Mouse (Mus musculus): Measurements from ENCODE around the gene Pitx2. TPM values are rescaled to one million over a fixed set of nuclear protein-coding genes. Genes with fewer than 3 reads are reported as not detected.

The Pitx2 gene
- polyA plus RNA-seq, 1 experiment, result not detected

GRCm38 (mm10) chr3:129212038-129212645, 12.5 kb downstream of the Pitx2 start:
- no peak overlapping the region for H3K4me3 ChIP-seq (replicated peaks; ENCODE audit: control insufficient read depth, low read depth, low read length)
- no peak for TF ChIP-seq POLR2A (IDR thresholded peaks at IDR 0.05; ENCODE audit: borderline replicate concordance, control insufficient read depth, low read depth, low read length)
- no peak for TF ChIP-seq CTCF (IDR thresholded peaks at IDR 0.05; ENCODE audit: control insufficient read depth, insufficient read depth, low read length)
- WGBS, result 8% methylated on average over 7 of the region's 7 CpGs
- no peak overlapping the region for H3K27ac ChIP-seq (ENCODE audit: control insufficient read depth, insufficient read depth, low read depth, low read length, poor library complexity)
- no peaks in the 10 kb centered on the region for H3K4me1 ChIP-seq (ENCODE audit: control insufficient read depth, insufficient read depth, low read length)

GRCm38 (mm10) chr3:129212807-129213206, 13.1 kb downstream of the Pitx2 start:
- no peaks in the 10 kb centered on the region for H3K4me1 ChIP-seq (ENCODE audit: control insufficient read depth, insufficient read depth, low read length)
- TF ChIP-seq CTCF (IDR thresholded peaks at IDR 0.05; ENCODE audit: control insufficient read depth, insufficient read depth, low read length) (no peak), POLR2A (IDR thresholded peaks at IDR 0.05; ENCODE audit: borderline replicate concordance, control insufficient read depth, low read depth, low read length) (no peak)
- WGBS, result 11% methylated on average over 11 of the region's 11 CpGs
- no peak overlapping the region for H3K27ac ChIP-seq (ENCODE audit: control insufficient read depth, insufficient read depth, low read depth, low read length, poor library complexity)
- H3K4me3 ChIP-seq (replicated peaks; ENCODE audit: control insufficient read depth, low read depth, low read length), result no peak overlapping the region

- peak overlapping the region; percentile 34 for H3K4me3 ChIP-seq (replicated peaks; ENCODE audit: control insufficient read depth, low read depth, low read length)
- WGBS, result 3% methylated on average over 39 of the region's 39 CpGs
- no peak for TF ChIP-seq POLR2A (IDR thresholded peaks at IDR 0.05; ENCODE audit: borderline replicate concordance, control insufficient read depth, low read depth, low read length)
- no peak for TF ChIP-seq CTCF (IDR thresholded peaks at IDR 0.05; ENCODE audit: control insufficient read depth, insufficient read depth, low read length)
Measured at GRCm38 (mm10) chr3:129213633-129214145, 14.0 kb downstream of the Pitx2 start.

GRCm38 (mm10) chr3:129214146-129214665, 14.5 kb downstream of the Pitx2 start:
- H3K4me1 ChIP-seq (ENCODE audit: control insufficient read depth, insufficient read depth, low read length), result no peaks in the 10 kb centered on the region
- peak overlapping the region; percentile 34 for H3K4me3 ChIP-seq (replicated peaks; ENCODE audit: control insufficient read depth, low read depth, low read length)
- WGBS, result 2% methylated on average over 34 of the region's 34 CpGs
- H3K27ac ChIP-seq (ENCODE audit: control insufficient read depth, insufficient read depth, low read depth, low read length, poor library complexity), result no peak overlapping the region; the same call in 1 of the 2 replicates
- no peak for TF ChIP-seq POLR2A (IDR thresholded peaks at IDR 0.05; ENCODE audit: borderline replicate concordance, control insufficient read depth, low read depth, low read length)
- no peak for TF ChIP-seq CTCF (IDR thresholded peaks at IDR 0.05; ENCODE audit: control insufficient read depth, insufficient read depth, low read length)

More at GRCm38 (mm10) chr3:129213633-129214145, 14.0 kb downstream of the Pitx2 start:
- no peak overlapping the region; the same call in 1 of the 2 replicates for H3K27ac ChIP-seq (ENCODE audit: control insufficient read depth, insufficient read depth, low read depth, low read length, poor library complexity)
- H3K4me1 ChIP-seq (ENCODE audit: control insufficient read depth, insufficient read depth, low read length), result no peaks in the 10 kb centered on the region

GRCm38 (mm10) chr3:129214666-129215161, 15.0 kb downstream of the Pitx2 start:
- Histone ChIP-seq H3K4me1 (ENCODE audit: control insufficient read depth, insufficient read depth, low read length) (no peaks in the 10 kb centered on the region), H3K4me3 (replicated peaks; ENCODE audit: control insufficient read depth, low read depth, low read length) (no peak overlapping the region), H3K27ac (ENCODE audit: control insufficient read depth, insufficient read depth, low read depth, low read length, poor library complexity) (no peak overlapping the region)
- 3% methylated on average over 31 of the region's 31 CpGs for WGBS
- no peak for TF ChIP-seq POLR2A (IDR thresholded peaks at IDR 0.05; ENCODE audit: borderline replicate concordance, control insufficient read depth, low read depth, low read length)
- no peak for TF ChIP-seq CTCF (IDR thresholded peaks at IDR 0.05; ENCODE audit: control insufficient read depth, insufficient read depth, low read length)

- Histone ChIP-seq H3K27ac (ENCODE audit: control insufficient read depth, insufficient read depth, low read depth, low read length, poor library complexity) (no peak overlapping the region), H3K4me1 (ENCODE audit: control insufficient read depth, insufficient read depth, low read length) (no peaks in the 10 kb centered on the region), H3K4me3 (replicated peaks; ENCODE audit: control insufficient read depth, low read depth, low read length) (no peak overlapping the region)
- WGBS, result 2% methylated on average over 26 of the region's 26 CpGs
- TF ChIP-seq POLR2A (IDR thresholded peaks at IDR 0.05; ENCODE audit: borderline replicate concordance, control insufficient read depth, low read depth, low read length) (no peak), CTCF (IDR thresholded peaks at IDR 0.05; ENCODE audit: control insufficient read depth, insufficient read depth, low read length) (no peak)
Measured at GRCm38 (mm10) chr3:129215241-129215750, 15.6 kb downstream of the Pitx2 start.

GRCm38 (mm10) chr3:129215751-129216331, 16.2 kb downstream of the Pitx2 start:
- H3K4me1 ChIP-seq (ENCODE audit: control insufficient read depth, insufficient read depth, low read length), result no peaks in the 10 kb centered on the region
- TF ChIP-seq POLR2A (IDR thresholded peaks at IDR 0.05; ENCODE audit: borderline replicate concordance, control insufficient read depth, low read depth, low read length) (no peak), CTCF (IDR thresholded peaks at IDR 0.05; ENCODE audit: control insufficient read depth, insufficient read depth, low read length) (no peak)
- WGBS, result 4% methylated on average over 35 of the region's 35 CpGs
- H3K4me3 ChIP-seq (replicated peaks; ENCODE audit: control insufficient read depth, low read depth, low read length), result no peak overlapping the region
- H3K27ac ChIP-seq (ENCODE audit: control insufficient read depth, insufficient read depth, low read depth, low read length, poor library complexity), result no peak overlapping the region

GRCm38 (mm10) chr3:129216491-129216890, 16.8 kb downstream of the Pitx2 start:
- TF ChIP-seq CTCF (IDR thresholded peaks at IDR 0.05; ENCODE audit: control insufficient read depth, insufficient read depth, low read length), result no peak
- TF ChIP-seq POLR2A (IDR thresholded peaks at IDR 0.05; ENCODE audit: borderline replicate concordance, control insufficient read depth, low read depth, low read length), result no peak
- no peaks in the 10 kb centered on the region for H3K4me1 ChIP-seq (ENCODE audit: control insufficient read depth, insufficient read depth, low read length)
- no peak overlapping the region for H3K4me3 ChIP-seq (replicated peaks; ENCODE audit: control insufficient read depth, low read depth, low read length)
- WGBS, result 6% methylated on average over 9 of the region's 9 CpGs
- H3K27ac ChIP-seq (ENCODE audit: control insufficient read depth, insufficient read depth, low read depth, low read length, poor library complexity), result no peak overlapping the region

Measured in bone marrow, adult 2 months (tissue).